Mouse (Mus musculus) C2C12 (cell line): ENCODE results near the gene Il21.

ENCODE experiments used
- CEBPB ChIP-seq: IDR thresholded peaks from one replicate; pipeline ENCODE4 v1.6.1; 2011; ENCODE audit warnings: low read depth, mild to moderate bottlenecking, control low read depth, moderate library complexity
- CTCF ChIP-seq: IDR thresholded peaks from one replicate; pipeline ENCODE4 v1.5.1; 2011; ENCODE audit not compliant: control insufficient read depth, insufficient read depth, insufficient read length
- MAX ChIP-seq: IDR thresholded peaks from one replicate; pipeline ENCODE4 v1.6.1; 2011; ENCODE audit warnings: mild to moderate bottlenecking, control low read depth
- MYOD1 ChIP-seq: IDR thresholded peaks from one replicate; pipeline ENCODE4 v1.6.1; 2011; ENCODE audit warnings: low read depth; ENCODE audit not compliant: control insufficient read depth, insufficient read length
- MYOG ChIP-seq: IDR thresholded peaks from one replicate; pipeline ENCODE4 v1.6.1; 2011; ENCODE audit not compliant: control insufficient read depth, insufficient read length; ENCODE audit errors: extremely low read depth
- USF1 ChIP-seq: IDR thresholded peaks from one replicate; pipeline ENCODE4 v1.6.1; 2011; ENCODE audit warnings: low read depth, mild to moderate bottlenecking, control low read depth, moderate library complexity

GRCm38 (mm10) chr3:37229082-37229829 lies 3.2 kb downstream of the Il21 start:
- TF ChIP-seq MAX (no peak), CTCF (no peak), CEBPB (no peak), USF1 (no peak), MYOG (no peak), MYOD1 (no peak)
